Mouse (Mus musculus) frontal cortex, adult (tissue): ENCODE data around the gene Ash1l.

Source experiments
- ATAC-seq: cut with Nextera tagmentation; 2 replicates; pipeline ENCODE4 v1.9.2; 2017; ENCODE audit warnings: mild to moderate bottlenecking, moderate library complexity, mixed read lengths; ENCODE audit not compliant: low TSS enrichment

Gene Ash1l

GRCm38 (mm10) chr3:89090694-89091655 lies 140.6 kb downstream of the Ash1l start:
- peak; percentile 45 for ATAC-seq

- no peak for ATAC-seq
Observed at GRCm38 (mm10) chr3:89091811-89092508, 141.5 kb downstream of the Ash1l start.

- ATAC-seq = peak; percentile 4; the same call in 1 of the 2 replicates
Observed at GRCm38 (mm10) chr3:89092509-89093090, 142.2 kb downstream of the Ash1l start.

- ATAC-seq = peak; percentile 60
Observed at GRCm38 (mm10) chr3:89093175-89093574, 142.8 kb downstream of the Ash1l start, which contains the start of gene Rusc1. TSS of gene Rusc1 (minus strand) at chr3:89093311.

- no peak for ATAC-seq
Observed at GRCm38 (mm10) chr3:89094021-89094420, 143.6 kb downstream of the Ash1l start.

- ATAC-seq = no peak
Observed at GRCm38 (mm10) chr3:89100811-89101210, 150.4 kb downstream of the Ash1l start, which contains the start of gene Gm43738. TSS of gene Gm43738 (minus strand) at chr3:89101099.

GRCm38 (mm10) chr3:89101459-89101811 lies 151.0 kb downstream of the Ash1l start:
- peak; percentile 21; the same call in 1 of the 2 replicates for ATAC-seq

GRCm38 (mm10) chr3:89101812-89102494 lies 151.5 kb downstream of the Ash1l start, which contains the start of gene Fdps:
TSS of gene Fdps (minus strand) at chr3:89101959.
- peak; percentile 99 for ATAC-seq

- ATAC-seq = no peak
Observed at GRCm38 (mm10) chr3:89102495-89103290, 152.3 kb downstream of the Ash1l start.

GRCm38 (mm10) chr3:89103291-89103595 lies 152.8 kb downstream of the Ash1l start:
- no peak for ATAC-seq

- no peak for ATAC-seq
Observed at GRCm38 (mm10) chr3:89106881-89107280, 156.5 kb downstream of the Ash1l start.

GRCm38 (mm10) chr3:89107545-89107944 lies 157.1 kb downstream of the Ash1l start:
- no peak for ATAC-seq

- no peak for ATAC-seq
Observed at GRCm38 (mm10) chr3:89108146-89108545, 157.7 kb downstream of the Ash1l start.

- ATAC-seq = no peak
Observed at GRCm38 (mm10) chr3:89113058-89113457, 162.6 kb downstream of the Ash1l start.

GRCm38 (mm10) chr3:89115522-89115921 lies 165.1 kb downstream of the Ash1l start:
- ATAC-seq = peak; percentile 81

GRCm38 (mm10) chr3:89123313-89123712 lies 172.9 kb downstream of the Ash1l start:
- ATAC-seq = no peak

GRCm38 (mm10) chr3:89124241-89124640 lies 173.8 kb downstream of the Ash1l start:
- ATAC-seq = no peak

GRCm38 (mm10) chr3:89125981-89126380 lies 175.6 kb downstream of the Ash1l start:
- no peak for ATAC-seq
